Mouse (Mus musculus): ENCODE results near the gene Ptprn. TPM values are rescaled to one million over a fixed set of nuclear protein-coding genes. Genes with fewer than 3 reads are reported as not detected.
A peak's percentile ranks its signal among the peaks of the same experiment; 100 is the strongest.

Gene Ptprn
- polyA plus RNA-seq (2015; fragmentation: Nextera tagmentation; extraction: Ambion mirVana), result 30.4 and 33.5 TPM in 2 replicates

DNA sequence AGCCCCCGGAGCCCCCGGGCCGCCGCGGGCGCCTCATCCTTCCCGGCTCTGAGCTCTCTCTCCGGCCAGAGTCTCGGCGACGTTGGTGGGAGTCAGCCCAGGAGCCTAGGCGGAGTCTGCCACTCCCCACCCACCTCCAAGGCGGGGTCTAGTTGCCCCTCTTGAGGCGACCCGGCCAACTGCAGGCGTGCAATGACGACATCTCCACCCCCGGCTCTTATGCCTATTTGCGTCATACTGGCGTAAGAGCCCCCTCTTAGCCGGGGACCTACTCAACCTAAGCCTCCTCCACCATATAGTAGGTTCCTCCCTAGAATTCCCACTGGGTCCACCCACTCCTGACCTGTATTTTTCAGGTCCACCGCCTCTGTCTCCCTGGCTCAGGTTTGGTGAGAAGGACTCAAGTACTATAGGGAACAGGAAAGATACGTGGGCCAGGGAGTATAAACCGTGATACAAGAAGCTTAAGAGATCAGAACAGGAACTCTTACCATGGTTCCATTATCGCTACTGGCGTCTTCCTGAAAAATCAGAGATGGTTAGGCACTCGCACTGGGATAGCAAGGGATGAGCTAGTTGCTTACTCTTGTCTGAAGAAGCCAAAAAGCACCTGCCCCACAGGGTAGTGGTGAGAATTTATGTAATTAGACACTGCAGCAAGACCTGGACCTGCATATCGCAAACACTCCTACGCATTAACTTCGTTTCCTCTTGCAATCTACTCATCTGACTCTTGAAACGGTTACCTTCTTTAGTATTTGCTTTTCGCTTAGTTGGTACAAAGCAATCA, at the start of gene Ptprn:
Gene Ptprn, minus strand, starts transcription at position 412 of the 790 bp plus-strand sequence.
- Histone ChIP-seq H3K27ac (replicated peaks) (peak within 1 kb of the TSS; percentile 66), H3K36me3 (0 out of 2 replicates have a peak, but pooled peaks cover 2% of the 10 kb centered on the region), H3K4me1 (replicated peaks) (peaks cover 19% of the 10 kb centered on the region), H3K27me3 (peaks cover 32% of the 10 kb centered on the region), H3K9ac (peak within 1 kb of the TSS; percentile 57), H3K4me2 (peak within 1 kb of the TSS; percentile 72), H3K4me3 (peak within 1 kb of the TSS; percentile 70), H3K9me3 (no peaks in the 10 kb centered on the region)
- peak; percentile 91 for ATAC-seq (ENCODE audit: low FRiP score, low read depth)
- 12% methylated on average over 31 of the region's 32 CpGs for WGBS

GRCm38 (mm10) chr1:75311694-75312093, 47.4 kb upstream of the Ptprn start:
- H3K36me3 ChIP-seq, result peaks cover 58% of the 10 kb centered on the region
- no peak overlapping the region for H3K4me2 ChIP-seq
- H3K4me3 ChIP-seq, result no peak overlapping the region
- no peak for ATAC-seq (ENCODE audit: low FRiP score, low read depth)
- H3K27ac ChIP-seq (replicated peaks), result no peak overlapping the region
- H3K27me3 ChIP-seq, result no peaks in the 10 kb centered on the region
- peaks cover 10% of the 10 kb centered on the region for H3K4me1 ChIP-seq (replicated peaks)
- H3K9ac ChIP-seq, result no peak overlapping the region
- 96% methylated on average over 6 of the region's 6 CpGs for WGBS
- no peaks in the 10 kb centered on the region for H3K9me3 ChIP-seq

DNA sequence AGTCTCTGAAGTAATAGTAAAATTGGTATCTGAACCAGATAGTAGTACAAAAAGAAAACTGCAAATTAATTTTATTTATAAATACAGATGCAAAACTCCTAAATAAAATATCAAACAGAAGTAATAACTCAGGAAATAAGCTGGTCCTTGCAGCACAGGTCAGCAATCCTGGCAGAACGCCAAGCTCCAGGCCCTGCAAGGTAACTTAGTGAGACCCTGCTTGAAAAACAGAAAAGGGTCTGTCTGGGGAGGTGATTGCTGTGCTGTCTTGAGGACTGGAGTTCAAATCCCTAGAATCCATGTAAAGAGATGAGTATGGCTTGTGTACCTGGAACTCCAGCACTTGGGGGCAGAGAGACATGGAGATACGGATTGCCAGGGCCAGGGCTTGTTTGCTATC, 40.4 kb upstream of the Ptprn start:
- Histone ChIP-seq H3K9me3 (no peaks in the 10 kb centered on the region), H3K4me2 (no peak overlapping the region), H3K9ac (no peak overlapping the region), H3K27me3 (no peaks in the 10 kb centered on the region), H3K4me3 (no peak overlapping the region), H3K4me1 (replicated peaks) (no peaks in the 10 kb centered on the region), H3K27ac (replicated peaks) (no peak overlapping the region), H3K36me3 (peaks cover 22% of the 10 kb centered on the region)
- WGBS, result 88% methylated on average over 2 of the region's 2 CpGs
- ATAC-seq (ENCODE audit: low FRiP score, low read depth), result no peak

DNA sequence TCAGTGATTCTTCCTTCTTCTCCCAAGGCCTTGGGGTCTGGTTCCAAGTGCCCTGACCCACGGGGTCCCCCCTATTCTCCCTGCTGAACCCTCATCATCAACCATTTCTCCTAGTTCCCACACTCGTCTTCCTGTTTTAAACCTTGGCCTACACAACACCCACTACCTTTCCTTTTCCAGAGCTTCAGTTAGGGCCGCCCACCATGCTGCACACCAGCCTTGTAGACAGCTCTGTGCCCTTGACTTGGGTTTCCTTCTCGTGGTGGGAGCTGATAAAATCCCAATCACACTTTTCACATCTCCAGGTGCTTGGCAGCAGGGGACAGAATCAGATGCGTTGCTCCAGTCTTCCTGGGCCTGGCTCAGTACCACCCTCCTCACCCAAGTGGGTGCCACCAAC, 30.0 kb upstream of the Ptprn start:
- peaks cover 18% of the 10 kb centered on the region for H3K4me1 ChIP-seq (replicated peaks)
- H3K4me3 ChIP-seq, result no peak overlapping the region
- H3K36me3 ChIP-seq, result no peaks in the 10 kb centered on the region
- no peak for ATAC-seq (ENCODE audit: low FRiP score, low read depth)
- H3K9ac ChIP-seq, result no peak overlapping the region
- no peaks in the 10 kb centered on the region for H3K27me3 ChIP-seq
- no peak overlapping the region for H3K4me2 ChIP-seq
- no peak overlapping the region for H3K27ac ChIP-seq (replicated peaks)
- no peaks in the 10 kb centered on the region for H3K9me3 ChIP-seq
- WGBS, result 83% methylated on average over 5 of the region's 5 CpGs

GRCm38 (mm10) chr1:75293331-75293701, 29.0 kb upstream of the Ptprn start:
- no peak for ATAC-seq (ENCODE audit: low FRiP score, low read depth)
- H3K4me1 ChIP-seq (replicated peaks), result peaks cover 28% of the 10 kb centered on the region
- H3K4me3 ChIP-seq, result no peak overlapping the region
- WGBS, result 83% methylated on average over 5 of the region's 5 CpGs
- no peaks in the 10 kb centered on the region for H3K9me3 ChIP-seq
- no peak overlapping the region for H3K4me2 ChIP-seq
- H3K27me3 ChIP-seq, result no peaks in the 10 kb centered on the region
- no peak overlapping the region for H3K9ac ChIP-seq
- H3K36me3 ChIP-seq, result no peaks in the 10 kb centered on the region
- no peak overlapping the region for H3K27ac ChIP-seq (replicated peaks)

- Histone ChIP-seq H3K27me3 (no peaks in the 10 kb centered on the region), H3K27ac (replicated peaks) (no peak overlapping the region)
Observed at GRCm38 (mm10) chr1:75292476-75293330, 28.4 kb upstream of the Ptprn start.

DNA sequence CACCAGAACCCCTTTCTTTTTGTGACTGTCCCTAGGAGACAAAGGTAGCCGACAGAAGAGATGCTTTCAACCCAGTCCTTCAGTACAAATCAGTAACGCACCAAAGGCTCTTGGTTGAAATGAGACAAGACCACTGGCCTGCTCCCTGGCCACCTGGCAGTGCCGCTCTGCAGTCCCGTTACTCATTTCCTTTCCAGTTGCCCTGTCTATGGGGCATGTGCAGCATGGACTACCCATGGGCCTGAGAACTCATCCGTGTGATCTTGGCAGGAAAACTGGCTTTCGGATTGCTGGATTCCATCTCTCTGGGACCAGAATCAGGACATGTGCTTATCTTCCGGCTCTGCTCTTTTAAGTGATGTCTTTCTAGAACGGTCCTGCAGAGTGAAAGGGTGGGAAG, 27.0 kb upstream of the Ptprn start:
- WGBS, result 74% methylated on average over 8 of the region's 8 CpGs
- H3K4me3 ChIP-seq, result no peak overlapping the region

More at GRCm38 (mm10) chr1:75292476-75293330, 28.4 kb upstream of the Ptprn start:
- no peaks in the 10 kb centered on the region for H3K9me3 ChIP-seq
- no peaks in the 10 kb centered on the region for H3K36me3 ChIP-seq
- no peak overlapping the region for H3K9ac ChIP-seq
- no peak for ATAC-seq (ENCODE audit: low FRiP score, low read depth)
- 59% methylated on average over 12 of the region's 12 CpGs for WGBS
- peaks cover 32% of the 10 kb centered on the region for H3K4me1 ChIP-seq (replicated peaks)
- H3K4me2 ChIP-seq, result no peak overlapping the region
- no peak overlapping the region for H3K4me3 ChIP-seq

DNA sequence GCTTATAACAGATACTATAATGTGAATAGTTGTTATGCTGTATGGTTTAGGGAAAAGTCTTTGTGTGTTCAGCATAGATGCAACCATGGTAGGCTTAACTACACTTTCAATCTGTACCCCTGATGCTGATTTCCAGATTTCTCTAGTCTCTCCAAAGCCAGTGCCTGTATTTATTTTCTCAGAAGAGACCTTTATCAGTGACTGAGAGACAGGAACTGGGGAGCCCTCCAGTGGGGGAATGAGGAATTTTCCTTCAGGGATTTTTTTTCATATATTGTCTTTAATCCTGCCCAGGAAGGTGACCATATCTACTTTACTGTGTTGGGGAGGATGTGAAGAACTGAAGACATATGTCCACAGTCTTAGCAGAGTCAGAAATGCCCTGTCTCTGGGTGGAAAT, 26.3 kb upstream of the Ptprn start:
- Histone ChIP-seq H3K4me2 (no peak overlapping the region), H3K4me1 (replicated peaks) (peaks cover 32% of the 10 kb centered on the region), H3K9me3 (no peaks in the 10 kb centered on the region), H3K4me3 (no peak overlapping the region), H3K27me3 (no peaks in the 10 kb centered on the region), H3K36me3 (no peaks in the 10 kb centered on the region), H3K9ac (no peak overlapping the region), H3K27ac (replicated peaks) (peak overlapping the region; percentile 87)
- no peak; the same call in 1 of the 2 replicates for ATAC-seq (ENCODE audit: low FRiP score, low read depth)

More for the DNA sequence above, 27.0 kb upstream of the Ptprn start:
- no peak overlapping the region for H3K4me2 ChIP-seq
- 0 out of 2 replicates have a peak overlapping the region, but pooled peaks have one; percentile 87 for H3K27ac ChIP-seq (replicated peaks)
- no peak overlapping the region for H3K9ac ChIP-seq
- no peaks in the 10 kb centered on the region for H3K27me3 ChIP-seq
- no peaks in the 10 kb centered on the region for H3K9me3 ChIP-seq
- peaks cover 32% of the 10 kb centered on the region for H3K4me1 ChIP-seq (replicated peaks)
- ATAC-seq (ENCODE audit: low FRiP score, low read depth), result no peak
- H3K36me3 ChIP-seq, result no peaks in the 10 kb centered on the region

DNA sequence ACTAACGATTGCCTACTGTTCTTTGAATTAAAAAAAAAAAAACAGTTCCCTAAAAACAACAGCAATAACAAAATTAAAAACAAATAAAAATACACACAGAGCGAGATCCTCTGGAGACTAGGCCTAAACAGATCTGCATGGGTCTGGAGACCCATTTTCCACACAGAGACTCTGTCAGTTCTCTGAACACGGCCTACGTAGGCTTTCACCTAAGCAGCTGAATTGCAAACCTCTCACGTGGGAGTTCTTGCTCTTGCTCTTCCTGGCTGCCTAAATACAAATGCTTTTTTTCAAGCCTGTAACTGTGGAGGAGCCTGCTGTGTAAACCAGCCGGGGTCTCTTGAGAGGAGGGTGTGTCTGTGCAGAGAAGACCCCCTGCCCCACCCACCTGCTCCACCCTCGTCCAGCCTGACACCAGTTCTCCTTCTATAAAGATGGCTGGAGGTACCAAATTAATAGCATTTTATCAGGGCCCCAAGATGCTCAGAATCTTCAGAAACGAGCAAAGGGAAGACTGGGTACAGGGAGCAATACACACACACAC, 25.7 kb upstream of the Ptprn start:
- Histone ChIP-seq H3K4me2 (no peak overlapping the region; the same call in 1 of the 2 replicates), H3K36me3 (no peaks in the 10 kb centered on the region), H3K4me1 (replicated peaks) (peaks cover 32% of the 10 kb centered on the region), H3K9ac (0 out of 2 replicates have a peak overlapping the region, but pooled peaks have one; percentile 7), H3K9me3 (no peaks in the 10 kb centered on the region), H3K27me3 (no peaks in the 10 kb centered on the region), H3K4me3 (no peak overlapping the region), H3K27ac (replicated peaks) (peak overlapping the region; percentile 87)
- ATAC-seq (ENCODE audit: low FRiP score, low read depth), result no peak
- WGBS, result 21% methylated on average over 8 of the region's 8 CpGs

GRCm38 (mm10) chr1:75289376-75289775, 25.1 kb upstream of the Ptprn start:
- no peak overlapping the region for H3K4me3 ChIP-seq
- no peaks in the 10 kb centered on the region for H3K27me3 ChIP-seq
- no peak overlapping the region for H3K9ac ChIP-seq
- WGBS, result 4% methylated on average over 7 of the region's 7 CpGs
- H3K4me1 ChIP-seq (replicated peaks), result peaks cover 32% of the 10 kb centered on the region
- peak; percentile 92 for ATAC-seq (ENCODE audit: low FRiP score, low read depth)
- H3K36me3 ChIP-seq, result no peaks in the 10 kb centered on the region
- H3K27ac ChIP-seq (replicated peaks), result peak overlapping the region; percentile 87
- H3K4me2 ChIP-seq, result peak overlapping the region; percentile 37
- no peaks in the 10 kb centered on the region for H3K9me3 ChIP-seq

DNA sequence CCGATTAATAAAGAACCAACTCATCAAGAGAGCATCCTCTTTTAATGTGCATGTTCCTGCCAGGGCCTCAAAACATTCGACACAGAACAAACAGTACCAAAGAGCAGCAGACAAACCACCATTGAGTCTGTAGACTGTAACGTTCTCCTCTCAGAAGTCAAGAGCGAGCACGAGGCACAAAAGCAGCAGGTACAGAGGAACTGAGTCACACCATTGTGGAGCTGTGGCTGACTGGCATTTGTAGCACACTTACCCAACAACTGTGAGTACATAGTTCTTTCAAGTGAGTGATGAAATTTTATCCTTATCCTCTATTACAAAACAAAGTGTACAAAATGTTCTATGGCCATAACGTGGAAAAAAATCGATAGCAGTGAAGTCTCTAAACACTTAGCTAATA, 20.6 kb upstream of the Ptprn start:
- no peak overlapping the region for H3K4me3 ChIP-seq
- peaks cover 19% of the 10 kb centered on the region for H3K4me1 ChIP-seq (replicated peaks)
- no peak overlapping the region for H3K9ac ChIP-seq
- H3K4me2 ChIP-seq, result no peak overlapping the region
- ATAC-seq (ENCODE audit: low FRiP score, low read depth), result no peak
- no peaks in the 10 kb centered on the region for H3K9me3 ChIP-seq
- no peaks in the 10 kb centered on the region for H3K36me3 ChIP-seq
- 89% methylated on average over 7 of the region's 7 CpGs for WGBS
- no peak overlapping the region for H3K27ac ChIP-seq (replicated peaks)
- H3K27me3 ChIP-seq, result no peaks in the 10 kb centered on the region; the same call in 1 of the 2 replicates

- H3K36me3 ChIP-seq, result no peaks in the 10 kb centered on the region
- WGBS, result 44% methylated on average over 5 of the region's 5 CpGs
- ATAC-seq (ENCODE audit: low FRiP score, low read depth), result peak; percentile 38; the same call in 1 of the 2 replicates
- H3K27ac ChIP-seq (replicated peaks), result no peak overlapping the region
- H3K9ac ChIP-seq, result no peak overlapping the region
- peaks cover 3% of the 10 kb centered on the region for H3K27me3 ChIP-seq
- H3K4me1 ChIP-seq (replicated peaks), result 0 out of 2 replicates have a peak, but pooled peaks cover under 1% of the 10 kb centered on the region
- no peak overlapping the region for H3K4me2 ChIP-seq
- H3K4me3 ChIP-seq, result no peak overlapping the region
- no peaks in the 10 kb centered on the region for H3K9me3 ChIP-seq
Observed at GRCm38 (mm10) chr1:75283017-75283416, 18.7 kb upstream of the Ptprn start.

Measured in hindbrain, embryonic 15.5 days (tissue).